Mouse (Mus musculus) forebrain, embryonic 12.5 days (tissue): Measurements from ENCODE around the gene Cpne4. TPM values are rescaled to one million over a fixed set of nuclear protein-coding genes. Genes with fewer than 3 reads are reported as not detected.

Source experiments
- ATAC-seq: fragments of 200-750 bp; cut with Nextera tagmentation; 2 replicates; pipeline ENCODE4 v1.8.0; 2017; ENCODE audit warnings: moderate TSS enrichment; ENCODE audit not compliant: low FRiP score
- H3K27ac ChIP-seq: fragments of 300-500 bp; sonication (generic); 2 replicates; pipeline ENCODE4 v1.5.1; 2016; ENCODE audit warnings: mild to moderate bottlenecking
- H3K27me3 ChIP-seq: fragments of 300-500 bp; sonication (generic); 2 replicates; pipeline ENCODE4 v1.6.1; 2016; ENCODE audit warnings: mild to moderate bottlenecking
- H3K36me3 ChIP-seq: fragments of 300-500 bp; sonication (generic); replicated peaks from 2 replicates; pipeline ENCODE4 v1.6.1; 2016; ENCODE audit warnings: mild to moderate bottlenecking
- H3K4me1 ChIP-seq: fragments of 300-500 bp; sonication (generic); 2 replicates; pipeline ENCODE4 v1.6.1; 2016
- H3K4me2 ChIP-seq: fragments of 300-500 bp; sonication (generic); 2 replicates; pipeline ENCODE4 v1.6.1; 2016; ENCODE audit warnings: mild to moderate bottlenecking, moderate library complexity
- H3K4me3 ChIP-seq: fragments of 300-500 bp; sonication (generic); replicated peaks from 2 replicates; pipeline ENCODE4 v1.5.1; 2016; ENCODE audit warnings: mild to moderate bottlenecking
- H3K9ac ChIP-seq: fragments of 300-500 bp; sonication (generic); 2 replicates; pipeline ENCODE4 v1.6.1; 2016; ENCODE audit warnings: mild to moderate bottlenecking
- H3K9me3 ChIP-seq: fragments of 300-500 bp; sonication (generic); 2 replicates; pipeline ENCODE4 v1.6.1; 2016
- WGBS: fragments of 180-500 bp; shearing (Covaris S2); methylation state at CpG from one replicate; pipeline ENCODE4 v1.1.7; 2016; 5-methylcytosine and 5-hydroxymethylcytosine counted together
- polyA plus RNA-seq: library from polyadenylated mRNA; unstranded; fragments of >200 nt; fragmentation: Nextera tagmentation; extraction: Ambion mirVana; gene quantifications from 2 replicates; pipeline ENCODE4 v1.2.1, GENCODE M21; 2016

Cpne4 gene
- polyA plus RNA-seq, 1 experiment from 2014 or later = 1.1 TPM

- 93% methylated on average over 5 of the region's 5 CpGs for WGBS
- Histone ChIP-seq H3K4me2 (no peak overlapping the region), H3K4me1 (no peaks in the 10 kb centered on the region), H3K27ac (no peak overlapping the region), H3K9ac (no peak overlapping the region), H3K27me3 (no peaks in the 10 kb centered on the region), H3K9me3 (no peaks in the 10 kb centered on the region), H3K36me3 (no peaks in the 10 kb centered on the region), H3K4me3 (no peak overlapping the region)
- ATAC-seq = no peak
These were observed 163.7 kb downstream of the Cpne4 start for GRCm38 (mm10) chr9:104710831-104711230.

- H3K9me3 ChIP-seq = 0 out of 2 replicates have a peak, but pooled peaks cover 4% of the 10 kb centered on the region
- no peak overlapping the region for H3K4me3 ChIP-seq
- H3K27ac ChIP-seq = no peak overlapping the region
- H3K9ac ChIP-seq = no peak overlapping the region
- H3K27me3 ChIP-seq = no peaks in the 10 kb centered on the region
- WGBS = 91% methylated on average over 2 of the region's 2 CpGs
- H3K4me2 ChIP-seq = no peak overlapping the region
- no peak for ATAC-seq
- H3K36me3 ChIP-seq = no peaks in the 10 kb centered on the region
- no peaks in the 10 kb centered on the region for H3K4me1 ChIP-seq
These were observed 178.2 kb downstream of the Cpne4 start for GRCm38 (mm10) chr9:104725311-104725710.

DNA sequence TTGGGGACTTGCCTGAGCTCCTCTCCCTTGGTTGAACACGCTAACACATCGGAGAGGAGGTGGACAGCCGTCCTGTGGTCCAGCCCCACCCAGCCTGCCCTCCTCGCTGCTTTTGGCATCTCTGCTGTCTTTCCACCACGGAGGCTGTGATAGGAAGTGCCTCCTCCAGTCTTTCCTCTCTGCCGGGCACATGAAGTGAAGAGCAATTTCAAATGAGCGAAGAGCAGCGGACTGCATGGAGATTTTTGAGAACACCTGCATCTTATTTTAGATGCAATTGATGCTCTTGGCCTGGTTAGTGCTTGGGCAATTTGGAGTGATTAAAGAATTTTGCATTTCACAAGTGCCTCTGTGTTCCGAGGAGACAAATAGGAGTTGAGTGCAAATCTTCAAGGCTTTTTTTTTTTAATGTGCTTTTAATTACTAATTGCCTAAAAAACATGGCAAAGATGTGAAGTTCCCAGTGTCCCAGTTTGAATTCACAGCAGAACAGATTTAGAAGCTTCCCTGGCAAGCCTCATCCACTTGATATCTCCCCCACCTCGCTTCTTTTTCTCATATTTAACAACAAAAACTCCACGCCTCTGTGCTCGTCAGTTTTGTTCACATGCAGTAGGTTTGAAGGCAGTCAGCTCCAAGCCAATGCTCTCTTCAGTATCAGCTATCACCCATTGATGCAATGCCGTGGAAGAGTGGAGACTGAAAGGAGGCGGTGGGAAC lies 195.7 kb downstream of the Cpne4 start:
- WGBS = 81% methylated on average over 14 of the region's 14 CpGs
- no peak overlapping the region for H3K27ac ChIP-seq
- ATAC-seq = no peak

GRCm38 (mm10) chr9:104755519-104755918 lies 208.4 kb downstream of the Cpne4 start:
- Histone ChIP-seq H3K9ac (no peak overlapping the region), H3K36me3 (no peaks in the 10 kb centered on the region), H3K4me3 (no peak overlapping the region), H3K27me3 (no peaks in the 10 kb centered on the region), H3K4me1 (no peaks in the 10 kb centered on the region), H3K4me2 (no peak overlapping the region), H3K27ac (no peak overlapping the region), H3K9me3 (no peaks in the 10 kb centered on the region)
- ATAC-seq = no peak
- 83% methylated on average over 14 of the region's 14 CpGs for WGBS

More for the DNA sequence above, 195.7 kb downstream of the Cpne4 start:
- H3K9me3 ChIP-seq = no peaks in the 10 kb centered on the region
- no peaks in the 10 kb centered on the region for H3K36me3 ChIP-seq
- no peaks in the 10 kb centered on the region for H3K4me1 ChIP-seq
- no peaks in the 10 kb centered on the region for H3K27me3 ChIP-seq
- no peak overlapping the region for H3K4me2 ChIP-seq
- H3K9ac ChIP-seq = no peak overlapping the region
- no peak overlapping the region for H3K4me3 ChIP-seq

- no peaks in the 10 kb centered on the region for H3K9me3 ChIP-seq
These were observed 212.9 kb downstream of the Cpne4 start for GRCm38 (mm10) chr9:104760031-104760430.

DNA sequence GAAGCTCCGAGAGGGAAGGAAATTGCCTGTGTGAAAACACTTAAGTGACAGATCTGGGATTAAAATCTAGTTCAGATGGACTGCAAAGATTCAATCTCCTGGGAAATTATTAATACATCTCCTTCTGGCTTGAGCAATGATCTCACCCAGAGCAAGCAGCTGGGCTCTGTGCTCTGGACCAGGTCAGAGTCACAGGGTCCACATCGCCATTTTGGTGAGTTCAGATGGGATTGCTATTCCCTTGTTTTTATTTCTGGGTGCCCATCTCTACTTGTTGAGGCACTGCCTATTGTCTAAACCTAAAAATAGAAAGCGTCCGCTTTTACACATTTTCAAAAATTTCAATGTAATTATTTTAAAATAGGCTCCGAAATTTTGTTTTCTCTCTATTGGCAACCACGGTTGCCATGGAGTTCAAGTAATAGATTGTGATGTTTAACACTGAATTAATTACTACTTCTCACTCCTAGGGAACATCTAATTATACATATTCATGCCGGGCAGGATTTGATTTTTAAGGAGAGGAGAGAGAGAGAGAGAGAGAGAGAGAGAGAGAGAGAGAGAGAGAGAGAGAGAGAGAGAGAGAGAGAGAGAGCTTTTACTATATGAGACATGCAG lies 229.2 kb downstream of the Cpne4 start:
- Histone ChIP-seq H3K27me3 (no peaks in the 10 kb centered on the region), H3K9ac (no peak overlapping the region), H3K4me3 (no peak overlapping the region), H3K4me2 (no peak overlapping the region), H3K36me3 (no peaks in the 10 kb centered on the region), H3K4me1 (peaks cover 3% of the 10 kb centered on the region; the same call in 1 of the 2 replicates), H3K9me3 (no peaks in the 10 kb centered on the region), H3K27ac (0 out of 2 replicates have a peak overlapping the region, but pooled peaks have one; percentile 36)
- no peak for ATAC-seq
- WGBS = 74% methylated on average over 7 of the region's 7 CpGs

More at GRCm38 (mm10) chr9:104760031-104760430, 212.9 kb downstream of the Cpne4 start:
- WGBS = 88% methylated on average over 7 of the region's 7 CpGs
- no peak overlapping the region for H3K4me2 ChIP-seq
- H3K27me3 ChIP-seq = no peaks in the 10 kb centered on the region
- no peak overlapping the region for H3K4me3 ChIP-seq
- no peak overlapping the region for H3K9ac ChIP-seq
- no peak overlapping the region for H3K27ac ChIP-seq
- no peaks in the 10 kb centered on the region for H3K4me1 ChIP-seq
- no peak for ATAC-seq
- H3K36me3 ChIP-seq = no peaks in the 10 kb centered on the region

GRCm38 (mm10) chr9:104777135-104777534 lies 230.0 kb downstream of the Cpne4 start:
- no peak for ATAC-seq
- no peak overlapping the region for H3K27ac ChIP-seq
- H3K4me3 ChIP-seq = no peak overlapping the region
- H3K36me3 ChIP-seq = no peaks in the 10 kb centered on the region
- H3K4me1 ChIP-seq = peaks cover 3% of the 10 kb centered on the region; the same call in 1 of the 2 replicates
- no peak overlapping the region for H3K4me2 ChIP-seq
- 77% methylated on average over 3 of the region's 3 CpGs for WGBS
- no peaks in the 10 kb centered on the region for H3K27me3 ChIP-seq
- no peaks in the 10 kb centered on the region for H3K9me3 ChIP-seq
- H3K9ac ChIP-seq = no peak overlapping the region

- no peak for ATAC-seq
- WGBS = 62% methylated on average over 5 of the region's 5 CpGs
- no peaks in the 10 kb centered on the region for H3K27me3 ChIP-seq
- no peak overlapping the region for H3K27ac ChIP-seq
- H3K4me2 ChIP-seq = no peak overlapping the region
- no peak overlapping the region for H3K4me3 ChIP-seq
- peaks cover 3% of the 10 kb centered on the region; the same call in 1 of the 2 replicates for H3K4me1 ChIP-seq
- no peaks in the 10 kb centered on the region for H3K36me3 ChIP-seq
- no peaks in the 10 kb centered on the region for H3K9me3 ChIP-seq
- no peak overlapping the region for H3K9ac ChIP-seq
These were observed 230.7 kb downstream of the Cpne4 start for GRCm38 (mm10) chr9:104777780-104778179.

DNA sequence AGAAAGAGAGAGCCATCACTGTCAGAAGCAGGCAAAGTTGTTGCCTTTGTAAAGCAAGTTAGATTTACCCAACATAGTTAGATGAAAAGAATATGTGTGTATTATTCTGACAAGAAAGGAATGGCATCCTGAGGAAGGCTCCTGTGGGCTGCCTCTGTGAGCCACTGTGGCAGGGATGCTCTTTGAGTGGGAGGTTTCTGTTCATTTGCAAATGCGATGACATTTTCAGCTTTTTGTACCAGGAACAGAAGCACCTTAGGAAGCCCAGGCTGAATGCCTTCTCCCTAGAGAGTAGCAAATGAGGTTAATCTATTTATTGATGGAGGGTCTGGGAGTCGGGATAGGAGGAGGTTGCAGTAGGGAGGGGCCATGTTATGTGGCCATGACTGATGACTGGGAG lies 249.5 kb downstream of the Cpne4 start:
- Histone ChIP-seq H3K27me3 (no peaks in the 10 kb centered on the region), H3K27ac (no peak overlapping the region), H3K4me2 (no peak overlapping the region), H3K9ac (no peak overlapping the region), H3K36me3 (no peaks in the 10 kb centered on the region), H3K4me1 (no peaks in the 10 kb centered on the region; the same call in 1 of the 2 replicates), H3K9me3 (no peaks in the 10 kb centered on the region), H3K4me3 (no peak overlapping the region)
- ATAC-seq = no peak
- 6% methylated on average over 2 of the region's 2 CpGs for WGBS

DNA sequence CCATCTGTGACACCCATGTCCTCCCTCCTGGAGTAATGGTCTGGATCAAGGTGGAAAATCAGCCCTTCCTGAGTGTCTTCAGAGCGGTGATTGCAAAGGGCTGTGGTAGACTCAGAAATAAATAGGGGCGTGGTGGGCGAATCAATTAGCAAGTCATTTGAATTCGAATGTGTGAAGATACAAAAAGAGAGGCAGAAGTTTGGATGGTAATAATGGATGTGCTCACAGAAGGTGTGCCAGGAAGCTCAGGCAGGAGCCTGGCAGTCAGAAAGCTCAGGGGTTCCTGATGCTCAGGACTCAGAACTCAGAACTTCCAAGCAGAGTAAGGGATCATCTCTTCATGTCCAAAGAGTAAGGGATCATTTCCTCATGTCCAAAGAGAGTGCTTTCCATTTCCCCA lies 257.7 kb downstream of the Cpne4 start:
- 67% methylated on average over 4 of the region's 4 CpGs for WGBS
- H3K9ac ChIP-seq = no peak overlapping the region
- no peak overlapping the region for H3K4me3 ChIP-seq
- no peak overlapping the region for H3K27ac ChIP-seq
- no peaks in the 10 kb centered on the region for H3K9me3 ChIP-seq
- H3K4me1 ChIP-seq = no peaks in the 10 kb centered on the region
- no peaks in the 10 kb centered on the region for H3K27me3 ChIP-seq
- H3K36me3 ChIP-seq = no peaks in the 10 kb centered on the region
- no peak for ATAC-seq
- no peak overlapping the region for H3K4me2 ChIP-seq

GRCm38 (mm10) chr9:104814681-104815080 lies 267.6 kb downstream of the Cpne4 start:
- no peaks in the 10 kb centered on the region for H3K9me3 ChIP-seq
- H3K9ac ChIP-seq = no peak overlapping the region
- no peak for ATAC-seq
- H3K27me3 ChIP-seq = no peaks in the 10 kb centered on the region
- H3K27ac ChIP-seq = no peak overlapping the region
- WGBS = 87% methylated on average over 2 of the region's 2 CpGs
- no peak overlapping the region for H3K4me3 ChIP-seq
- H3K4me2 ChIP-seq = no peak overlapping the region
- no peaks in the 10 kb centered on the region for H3K4me1 ChIP-seq
- no peaks in the 10 kb centered on the region for H3K36me3 ChIP-seq

DNA sequence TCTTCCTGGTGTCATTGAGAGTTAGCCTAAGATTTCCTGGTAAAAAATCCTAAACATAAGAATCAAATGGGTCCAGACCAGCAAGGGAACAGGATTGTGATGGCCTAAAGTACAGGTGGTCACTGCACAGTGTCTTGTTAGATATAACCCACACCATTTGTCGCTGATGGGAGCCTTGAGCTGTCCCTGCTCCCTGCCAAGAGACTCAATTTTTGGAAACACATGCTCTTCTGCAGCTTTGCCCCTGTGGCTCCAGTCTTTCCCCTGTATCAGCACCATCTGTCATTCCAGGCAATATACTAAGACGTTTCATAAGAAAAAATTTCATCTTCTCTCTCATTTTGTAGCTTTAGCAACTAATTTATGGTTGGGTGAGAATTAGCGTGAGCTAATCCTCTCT lies 281.6 kb downstream of the Cpne4 start:
- no peak overlapping the region for H3K27ac ChIP-seq
- 64% methylated on average over 3 of the region's 3 CpGs for WGBS
- ATAC-seq = no peak
- no peak overlapping the region for H3K9ac ChIP-seq
- H3K4me3 ChIP-seq = no peak overlapping the region
- H3K36me3 ChIP-seq = no peaks in the 10 kb centered on the region
- no peak overlapping the region for H3K4me2 ChIP-seq
- no peaks in the 10 kb centered on the region for H3K27me3 ChIP-seq
- H3K4me1 ChIP-seq = no peaks in the 10 kb centered on the region
- no peaks in the 10 kb centered on the region for H3K9me3 ChIP-seq
